Mouse (Mus musculus) E14TG2a.4 (cell line): ENCODE results near the gene Fam155a.

ENCODE experiments used
- CTCF ChIP-seq: conservative IDR thresholded peaks from 2 replicates; pipeline ENCODE4 v1.5.1; 2014; ENCODE audit warnings: low read length
- NANOG ChIP-seq: IDR thresholded peaks from 2 replicates; pipeline ENCODE4 v1.6.1; 2014; ENCODE audit warnings: borderline replicate concordance, low read length, mixed read lengths
- POU5F1 ChIP-seq: IDR thresholded peaks from 2 replicates; pipeline ENCODE4 v1.6.1; 2014; ENCODE audit warnings: low read length, borderline replicate concordance

DNA sequence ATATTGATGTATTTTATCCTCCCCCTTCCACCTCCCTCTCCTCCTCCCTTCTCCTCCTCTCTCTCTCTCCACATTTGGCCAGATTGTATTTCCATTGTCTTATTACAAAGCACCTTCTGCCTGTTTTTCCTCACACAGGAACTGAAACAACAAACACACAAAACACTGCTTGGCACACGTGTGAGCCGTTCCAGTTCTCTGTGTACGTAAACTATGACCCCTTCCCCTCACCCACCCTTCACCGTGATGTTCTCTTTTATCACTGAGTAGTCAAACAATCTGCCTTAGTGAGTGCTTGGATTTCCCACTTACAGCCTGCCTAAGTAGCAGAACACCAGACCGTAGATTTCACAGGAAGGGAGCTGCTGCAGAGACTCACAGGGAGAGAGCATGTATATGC lies 530.0 kb downstream of the Fam155a start:
- no peak for TF ChIP-seq CTCF
- no peak for TF ChIP-seq NANOG
- no peak for TF ChIP-seq POU5F1
